Mouse (Mus musculus) brain, embryonic 14.5 days (tissue): Measurements from ENCODE around the gene Txnrd2.

Experiments
- CTCF ChIP-seq: fragments of 200-500 bp; IDR thresholded peaks from 2 replicates; pipeline ENCODE4 v1.5.1; 2012; ENCODE audit warnings: inconsistent platforms, mild to moderate bottlenecking, moderate library complexity, borderline replicate concordance; ENCODE audit not compliant: insufficient read depth, insufficient read length; ENCODE audit errors: extremely low read depth
- POLR2A ChIP-seq: fragments of 200-500 bp; IDR thresholded peaks from 2 replicates; pipeline ENCODE4 v1.6.1; 2012; ENCODE audit warnings: mild to moderate bottlenecking, inconsistent platforms, borderline replicate concordance; ENCODE audit not compliant: poor library complexity, insufficient read depth, insufficient read length, severe bottlenecking; ENCODE audit errors: extremely low read depth

GRCm38 (mm10) chr16:18384211-18384610, 42.0 kb upstream of the Txnrd2 start:
- TF ChIP-seq POLR2A: no peak
- TF ChIP-seq CTCF: no peak
